Mouse (Mus musculus): ENCODE data around the gene Mmaa. TPM values are rescaled to one million over a fixed set of nuclear protein-coding genes. Genes with fewer than 3 reads are reported as not detected.

The Mmaa gene
- total RNA-seq, 2 experiments from 2014 or later = 17.3 to 17.5 TPM

GRCm38 (mm10) chr8:79288681-79289080 lies 6.1 kb downstream of the Mmaa start:
- DNase-seq = no peak

- no peak for DNase-seq
Measured at GRCm38 (mm10) chr8:79288250-79288649, 6.5 kb downstream of the Mmaa start.

- no peak for DNase-seq
Measured at GRCm38 (mm10) chr8:79286424-79286823, 8.3 kb downstream of the Mmaa start.

- no peak for DNase-seq
Measured at GRCm38 (mm10) chr8:79284626-79285025, 10.1 kb downstream of the Mmaa start.

DNA sequence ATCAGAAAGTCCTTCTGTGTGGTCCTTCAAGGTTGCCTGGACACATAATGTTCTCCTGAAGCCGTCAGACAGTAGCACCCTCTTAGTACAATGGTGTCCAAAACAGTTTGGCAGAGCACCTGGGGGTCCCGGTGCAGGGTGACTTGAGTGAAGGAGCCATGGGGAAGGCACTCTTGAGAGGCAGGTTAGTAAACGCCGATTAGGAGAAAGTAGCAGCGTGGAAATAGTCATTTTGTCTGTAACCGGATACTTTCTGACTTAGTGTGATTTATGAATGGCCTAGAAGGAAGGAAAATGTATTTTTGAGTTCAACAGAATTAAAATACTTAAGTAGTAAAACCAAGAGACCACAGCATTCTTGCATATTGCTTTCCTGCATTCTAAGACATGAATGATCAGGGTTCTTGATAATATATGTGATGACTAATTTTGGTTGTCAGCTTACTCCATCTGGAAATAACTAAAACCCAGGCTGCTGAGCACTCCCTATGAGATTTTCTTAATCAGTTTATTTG lies 13.3 kb downstream of the Mmaa start:
- DNase-seq = no peak

DNA sequence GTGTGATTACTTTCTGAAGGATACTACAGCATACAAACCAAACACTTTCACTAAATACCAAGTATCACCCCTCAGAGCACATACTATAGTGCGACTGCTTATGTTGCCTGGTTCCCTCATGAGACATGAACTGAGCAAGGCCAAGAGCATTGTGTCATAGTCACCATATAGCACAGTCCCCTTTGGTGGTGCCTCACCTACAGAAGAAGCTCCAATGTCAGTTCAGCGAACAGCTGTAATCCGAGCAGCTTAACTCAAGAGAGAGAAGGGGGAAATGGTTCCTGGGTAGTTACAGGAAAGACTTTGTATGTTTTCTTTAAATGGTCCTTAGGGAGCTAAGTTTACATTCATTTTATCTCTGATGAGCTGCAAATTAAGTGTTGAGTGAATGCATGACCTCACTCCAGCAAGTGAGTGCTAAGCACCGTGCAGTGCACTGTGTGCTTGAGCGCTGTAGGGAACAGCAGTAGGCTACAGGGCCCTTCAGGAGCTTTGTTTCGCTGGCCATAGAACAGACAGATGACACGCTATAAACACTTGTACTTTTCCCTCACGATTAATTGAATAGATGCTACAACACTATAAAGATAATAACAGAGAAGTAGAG lies 17.4 kb downstream of the Mmaa start:
- no peak for DNase-seq

- DNase-seq = no peak
Measured at GRCm38 (mm10) chr8:79274940-79275339, 19.8 kb downstream of the Mmaa start.

DNA sequence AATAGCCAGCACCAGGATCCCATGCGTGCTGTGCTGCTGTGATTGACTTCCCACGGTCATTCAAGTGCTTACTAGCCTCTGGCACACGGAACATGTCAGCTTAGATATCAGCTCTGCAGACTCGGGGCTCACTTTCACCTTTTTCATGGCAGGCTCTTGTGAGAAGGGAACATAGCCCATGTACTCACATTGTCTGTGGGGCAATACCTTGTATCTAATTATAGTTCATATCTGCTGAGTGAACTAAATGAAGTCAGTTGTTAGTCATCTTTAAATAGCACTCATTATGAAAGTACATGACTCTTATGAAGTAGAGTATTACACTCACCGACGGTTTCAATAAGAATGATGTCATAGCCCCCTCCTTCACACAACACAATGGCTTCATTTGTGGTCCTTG lies 21.0 kb downstream of the Mmaa start:
- no peak for DNase-seq

DNA sequence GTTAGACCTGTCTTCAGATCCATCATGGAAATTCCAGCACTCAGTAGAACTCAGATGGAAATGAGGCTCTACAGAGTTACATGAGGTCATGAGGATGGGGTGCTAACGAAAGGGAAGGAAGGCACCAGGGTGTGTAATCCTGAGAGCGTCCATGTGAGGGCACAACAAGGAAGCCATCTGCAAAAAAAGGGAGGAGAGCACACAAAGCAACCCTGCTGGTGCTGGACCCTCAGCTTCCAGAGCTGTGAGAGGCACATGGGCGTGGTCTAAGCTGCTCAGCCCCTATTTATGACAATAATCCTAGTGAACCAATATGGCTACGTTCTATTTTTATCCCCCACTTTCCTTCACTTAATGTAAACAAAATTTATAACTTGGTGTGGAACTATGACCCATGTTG lies 22.1 kb downstream of the Mmaa start:
- no peak for DNase-seq

DNA sequence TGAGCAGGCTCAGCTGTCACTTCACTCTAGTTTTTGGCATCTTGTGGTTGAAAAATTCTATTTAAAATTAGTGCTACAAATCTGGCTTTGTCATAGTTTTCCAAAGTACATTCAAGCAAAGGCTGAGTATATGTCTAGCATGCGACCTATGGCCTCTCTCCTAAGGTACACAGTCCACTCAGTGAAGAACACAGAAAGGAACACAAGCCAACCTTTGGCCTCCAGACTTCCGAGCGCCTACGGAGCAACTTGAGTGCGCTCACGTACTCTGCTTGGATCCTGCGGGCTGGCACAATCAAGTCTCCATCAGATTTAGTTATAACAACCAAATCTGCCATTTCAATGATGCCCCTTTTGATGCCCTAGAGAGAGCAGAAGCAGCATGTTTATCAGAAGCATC lies 25.8 kb downstream of the Mmaa start:
- DNase-seq = no peak

GRCm38 (mm10) chr8:79261920-79262319 lies 32.8 kb downstream of the Mmaa start:
- no peak for DNase-seq

GRCm38 (mm10) chr8:79256076-79256705 lies 38.5 kb downstream of the Mmaa start:
- no peak for DNase-seq

GRCm38 (mm10) chr8:79253742-79254141 lies 41.0 kb downstream of the Mmaa start:
- peak; percentile 32 for DNase-seq

DNA sequence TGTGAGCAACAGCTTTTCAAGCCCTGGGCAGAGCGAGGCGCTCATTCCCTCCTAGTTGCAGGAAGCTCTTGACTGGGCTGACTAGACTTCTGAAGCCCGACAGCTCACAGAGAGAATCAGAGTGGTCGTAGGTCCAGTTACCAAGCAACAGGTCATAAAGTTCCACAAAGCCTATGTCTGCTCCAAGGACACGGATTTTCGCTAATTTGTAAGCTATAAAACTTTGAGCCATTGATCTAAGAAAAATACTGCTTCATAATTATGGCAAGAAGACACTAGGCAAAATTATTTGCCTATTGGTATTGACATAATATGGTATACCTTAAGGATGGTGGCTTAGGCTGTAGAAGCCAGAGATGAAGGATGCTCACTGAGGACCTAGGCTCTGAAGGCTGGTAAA lies 46.3 kb downstream of the Mmaa start, which contains the start of gene 1700011L22Rik:
TSS of gene 1700011L22Rik (minus strand) at position 101 of the 400 bp plus-strand sequence.
- no peak for DNase-seq

DNA sequence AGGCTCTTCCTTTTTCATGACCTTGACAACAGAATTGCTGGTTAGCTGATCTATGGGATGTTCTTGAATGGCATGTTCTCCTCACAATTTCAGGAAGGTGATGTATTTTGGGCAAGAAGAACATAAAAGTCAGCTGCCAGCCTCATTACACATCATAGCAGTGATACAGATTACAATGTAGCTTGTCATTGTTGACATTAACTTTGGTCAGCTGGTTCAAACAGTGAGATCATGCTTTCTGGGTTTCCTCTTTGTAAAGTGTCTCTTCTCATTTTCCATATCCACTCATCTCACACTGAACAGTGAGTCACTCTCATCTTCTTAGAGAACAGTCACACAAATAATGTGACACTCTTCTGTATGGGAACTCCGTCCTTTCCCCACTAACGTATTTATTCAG lies 51.3 kb downstream of the Mmaa start:
- DNase-seq = no peak

GRCm38 (mm10) chr8:79239996-79240395 lies 54.7 kb downstream of the Mmaa start:
- DNase-seq = no peak

DNA sequence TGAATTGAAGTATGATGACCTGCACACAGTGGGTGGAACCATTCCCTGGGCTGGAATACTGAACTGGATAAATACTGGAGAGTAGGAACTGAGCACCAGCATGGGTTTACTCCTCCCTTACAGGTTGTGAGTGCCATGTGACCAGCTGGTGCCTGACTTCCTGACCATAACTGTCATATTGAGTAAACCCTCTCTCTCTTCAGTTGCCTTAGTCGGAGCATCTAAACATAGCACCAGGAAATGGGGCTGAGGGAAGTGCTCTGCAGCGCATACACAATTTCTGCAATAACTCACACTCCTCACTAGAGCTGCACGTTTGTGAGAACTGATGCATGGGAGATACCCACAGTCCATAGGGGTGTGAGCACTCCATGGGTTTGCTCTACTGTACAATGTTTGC lies 55.4 kb downstream of the Mmaa start:
- no peak for DNase-seq

- no peak for DNase-seq
Measured at GRCm38 (mm10) chr8:79229266-79229888, 65.4 kb downstream of the Mmaa start.

DNA sequence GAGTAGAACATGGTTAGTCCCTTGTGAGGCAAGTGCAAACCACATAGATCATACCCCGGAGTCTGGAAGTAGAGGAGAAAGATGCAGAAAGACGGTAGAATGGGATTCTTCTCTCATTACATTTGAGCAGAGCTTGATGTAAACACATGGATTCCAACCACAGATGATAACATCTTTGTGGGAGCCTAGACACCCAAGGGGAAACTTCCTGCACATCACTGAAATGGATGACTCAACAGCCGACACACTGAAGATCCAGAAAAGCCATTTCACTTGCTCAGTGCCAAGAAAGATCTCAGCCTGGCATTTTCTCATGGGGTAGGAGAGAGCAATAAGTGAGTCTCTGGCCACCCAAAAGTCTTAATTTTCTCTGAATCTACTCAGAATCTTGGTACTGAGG lies 66.8 kb downstream of the Mmaa start:
- DNase-seq = no peak

- DNase-seq = no peak
Measured at GRCm38 (mm10) chr8:79227194-79227593, 67.5 kb downstream of the Mmaa start.

GRCm38 (mm10) chr8:79226046-79226445 lies 68.7 kb downstream of the Mmaa start:
- no peak for DNase-seq

GRCm38 (mm10) chr8:79225586-79225985 lies 69.2 kb downstream of the Mmaa start:
- no peak for DNase-seq

- no peak for DNase-seq
Measured at GRCm38 (mm10) chr8:79224363-79224762, 70.4 kb downstream of the Mmaa start.

GRCm38 (mm10) chr8:79222752-79223141 lies 72.0 kb downstream of the Mmaa start:
- DNase-seq = no peak
